Mouse (Mus musculus): ENCODE results near the gene Atxn7l3b.

Gene Atxn7l3b

GRCm38 (mm10) chr10:112876655-112877393 lies 52.0 kb downstream of the Atxn7l3b start:
- intact Hi-C loops (cut with DNase I), result no loop called here

All from adrenal gland (tissue).